Mouse (Mus musculus): ENCODE measurements at regions not wholly inside any gene's neighbourhood (a gene's known extent, or its start where the extent isn't known, plus 50 kb on each side); places are given as distances from the start of the nearest gene placed in this dataset.
"Not testable (repeated sequence)": the region's sequence is repeated elsewhere in the genome, so short reads cannot be mapped to it uniquely, and the experiment has no call there.

GRCm38 (mm10) chr9:48047846-48048245 is 114.0 kb upstream of the Nxpe4 start:
- no peak for DNase-seq (ENCODE audit: low read depth, low spot score)

- DNase-seq (ENCODE audit: low read depth, low spot score), result no peak
Measured at GRCm38 (mm10) chr9:48053580-48053979, 108.2 kb upstream of the Nxpe4 start.

- DNase-seq (ENCODE audit: low read depth, low spot score), result no peak
Measured at GRCm38 (mm10) chr9:48055246-48055645, 106.6 kb upstream of the Nxpe4 start.

DNA sequence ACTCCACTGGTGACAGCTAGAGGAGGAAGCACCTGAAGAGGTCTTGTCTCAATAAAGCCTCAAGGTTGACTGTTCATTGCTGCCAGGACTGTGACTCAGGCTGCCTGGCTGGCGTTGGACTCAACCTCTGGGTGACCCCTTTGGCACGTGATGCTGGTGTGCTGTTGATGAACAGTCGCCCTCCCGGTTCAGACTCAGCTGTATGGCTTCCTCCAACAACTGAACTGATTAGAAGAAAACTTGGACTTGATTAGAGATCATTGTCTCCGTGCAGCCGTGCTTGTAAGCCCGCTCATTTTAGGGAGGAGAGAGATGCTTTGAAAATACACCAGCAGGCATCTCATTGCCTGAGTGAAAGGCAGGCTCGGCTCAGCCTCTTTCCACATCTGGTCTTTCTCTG is 103.2 kb upstream of the Nxpe4 start:
- no peak for DNase-seq (ENCODE audit: low read depth, low spot score)

DNA sequence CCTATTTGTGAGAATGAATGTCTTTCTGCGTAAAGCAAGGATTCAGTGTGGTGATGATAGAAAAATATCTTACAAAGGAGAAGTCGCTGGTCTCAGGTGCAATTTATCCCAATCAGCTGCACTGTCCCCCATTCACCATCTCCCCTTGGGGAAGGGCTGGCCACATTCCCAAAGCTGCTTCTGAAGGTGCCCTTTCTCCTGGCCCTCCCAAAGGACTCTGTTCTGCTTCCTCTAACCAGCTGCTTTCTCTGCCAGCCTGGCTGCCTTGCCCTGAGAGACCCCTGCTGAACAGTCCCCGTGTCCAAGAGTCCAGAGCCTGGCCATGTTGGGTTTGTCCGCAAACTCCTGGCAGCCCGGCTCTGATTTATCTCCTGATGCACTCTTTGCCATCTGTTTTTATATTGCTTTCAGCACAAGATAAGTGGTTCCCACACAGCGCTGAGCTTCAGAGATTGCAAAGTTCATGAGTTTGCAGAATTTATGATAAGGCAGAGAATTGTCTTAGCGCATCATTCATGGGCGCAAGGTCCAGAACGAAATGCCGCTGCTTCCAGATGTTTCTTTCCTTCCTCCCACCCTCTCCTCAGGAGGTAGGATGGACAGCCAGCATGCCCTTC is 102.2 kb upstream of the Nxpe4 start:
- DNase-seq (ENCODE audit: low read depth, low spot score), result no peak

- DNase-seq (ENCODE audit: low read depth, low spot score), result no peak
Measured at GRCm38 (mm10) chr9:48060996-48061395, 100.8 kb upstream of the Nxpe4 start.

GRCm38 (mm10) chr9:48066730-48067345 is 95.0 kb upstream of the Nxpe4 start:
- no peak for DNase-seq (ENCODE audit: low read depth, low spot score)

GRCm38 (mm10) chr9:48072592-48072991 is 89.2 kb upstream of the Nxpe4 start:
- DNase-seq (ENCODE audit: low read depth, low spot score), result no peak

DNA sequence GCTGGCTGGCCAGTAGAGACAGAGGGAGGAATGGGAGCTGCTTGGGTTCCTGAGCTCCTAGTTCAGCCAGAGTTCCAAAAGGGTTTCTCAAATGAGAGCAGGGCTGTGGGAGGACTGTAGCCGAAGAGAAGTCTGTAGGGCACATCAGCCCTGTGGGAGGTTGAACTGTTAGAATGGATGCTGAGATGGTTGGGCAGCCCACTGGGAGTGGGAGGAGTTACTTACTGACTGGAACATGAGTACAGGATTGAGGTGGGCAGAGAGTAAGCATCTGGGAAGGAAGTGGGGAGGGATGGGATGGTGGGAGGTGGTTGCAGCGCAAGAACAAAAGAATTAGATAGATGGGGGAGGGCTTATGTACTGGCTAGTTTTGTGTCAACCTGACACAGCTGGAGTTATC is 88.7 kb upstream of the Nxpe4 start:
- DNase-seq (ENCODE audit: low read depth, low spot score), result no peak

DNA sequence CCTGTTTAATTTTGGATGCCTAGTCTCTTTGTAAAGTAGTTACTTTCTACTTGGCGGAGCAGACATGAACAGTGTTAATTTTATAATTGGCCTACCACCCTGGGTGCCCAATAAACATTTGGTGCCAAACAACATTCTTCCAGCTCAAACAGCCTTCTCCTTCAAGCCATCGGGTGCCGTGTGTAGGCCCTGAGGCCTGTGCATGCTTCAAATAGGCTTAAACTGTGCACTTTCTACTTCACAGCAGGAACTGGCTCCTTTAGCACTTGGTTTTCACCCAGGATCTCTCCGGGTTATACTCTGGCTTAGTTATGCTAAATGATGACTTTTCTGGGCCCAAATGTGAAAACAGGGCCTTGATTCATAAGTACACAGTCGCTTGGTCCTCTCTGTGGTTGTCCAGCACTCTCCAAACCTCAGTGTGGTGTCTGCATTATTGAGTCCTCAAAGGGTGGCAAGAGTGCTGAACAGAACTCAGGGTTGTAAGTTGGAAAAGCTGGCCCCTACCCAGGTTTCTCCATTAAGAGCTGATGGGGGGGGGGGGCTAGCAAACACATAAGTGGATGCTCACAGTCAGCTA is 86.1 kb upstream of the Nxpe4 start:
- DNase-seq (ENCODE audit: low read depth, low spot score), result no peak

GRCm38 (mm10) chr9:48082461-48082860 is 79.4 kb upstream of the Nxpe4 start:
- no peak for DNase-seq (ENCODE audit: low read depth, low spot score)

- DNase-seq (ENCODE audit: low read depth, low spot score), result not testable (repeated sequence)
Measured at GRCm38 (mm10) chr9:48084196-48084595, 77.6 kb upstream of the Nxpe4 start.

DNA sequence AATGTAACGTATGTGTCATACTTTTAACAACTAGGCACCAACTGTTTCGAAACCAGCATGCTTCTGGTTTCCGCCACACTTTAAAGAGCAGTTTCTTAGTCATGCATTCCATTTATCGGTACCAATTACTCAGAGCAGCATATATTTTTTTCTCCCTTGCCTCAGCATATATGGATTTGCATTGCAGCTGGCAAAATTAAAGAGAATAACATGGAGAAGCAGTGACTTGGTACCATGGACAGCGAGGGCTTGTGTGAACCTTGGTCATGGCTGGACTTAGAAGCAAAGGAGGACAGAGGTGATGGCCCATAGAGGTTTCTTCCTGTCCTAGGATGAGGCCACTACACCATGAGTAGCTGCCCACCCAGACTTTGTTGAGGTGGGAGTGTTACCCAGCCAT is 72.2 kb upstream of the Nxpe4 start:
- DNase-seq (ENCODE audit: low read depth, low spot score), result no peak

GRCm38 (mm10) chr9:48094756-48095155 is 67.1 kb upstream of the Nxpe4 start:
- DNase-seq (ENCODE audit: low read depth, low spot score), result no peak

- no peak for DNase-seq (ENCODE audit: low read depth, low spot score)
Measured at GRCm38 (mm10) chr9:48099846-48100245, 62.0 kb upstream of the Nxpe4 start.

- DNase-seq (ENCODE audit: low read depth, low spot score), result no peak
Measured at GRCm38 (mm10) chr9:48106441-48107167, 55.2 kb upstream of the Nxpe4 start.

DNA sequence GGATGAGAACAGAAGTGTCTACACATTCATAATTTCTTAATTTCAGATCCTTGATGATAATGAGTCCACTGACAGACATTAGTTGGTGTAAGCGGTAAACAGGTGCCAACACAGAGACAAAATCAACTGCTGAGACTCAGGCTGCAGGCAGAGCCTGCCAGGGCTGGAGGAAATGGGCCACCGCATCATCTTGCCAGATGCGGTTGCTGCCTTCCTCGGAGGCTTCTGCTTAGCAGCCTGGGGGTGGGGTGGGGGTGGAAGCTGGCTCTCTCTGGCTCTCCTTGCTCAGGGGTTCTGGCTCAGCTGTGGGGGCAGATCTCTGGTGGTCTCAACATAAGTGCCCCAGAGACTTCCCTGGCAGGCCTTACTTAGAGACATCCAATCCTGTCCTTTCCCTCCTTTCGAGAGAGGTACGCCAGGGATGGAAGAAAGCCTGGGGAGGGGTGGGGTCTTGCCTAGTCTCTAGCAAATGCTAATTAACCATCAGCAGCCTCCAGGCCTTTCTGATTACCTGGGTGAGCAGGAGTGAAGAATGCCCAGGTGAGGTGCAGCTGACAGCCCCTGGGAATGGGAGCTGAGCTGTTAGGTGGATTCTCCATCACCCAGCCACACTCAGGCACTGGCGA is 52.7 kb upstream of the Nxpe4 start:
- no peak for DNase-seq (ENCODE audit: low read depth, low spot score)

GRCm38 (mm10) chr9:48111316-48111890 is 50.4 kb upstream of the Nxpe4 start:
- DNase-seq (ENCODE audit: low read depth, low spot score), result no peak

Measured in brain, embryonic 18.5 days (tissue).